Mouse (Mus musculus): ENCODE measurements at regions not wholly inside any gene's neighbourhood (a gene's known extent, or its start where the extent isn't known, plus 50 kb on each side); places are given as distances from the start of the nearest gene placed in this dataset.
"Not testable (repeated sequence)": the region's sequence is repeated elsewhere in the genome, so short reads cannot be mapped to it uniquely, and the experiment has no call there.

- no peak for TF ChIP-seq CTCF (conservative IDR thresholded peaks at IDR 0.05; ENCODE audit: insufficient read depth, insufficient read length, low read depth, low read length)
- TF ChIP-seq POLR2A (IDR thresholded peaks at IDR 0.05; ENCODE audit: low read depth, low read length) = no peak
- no peaks in the 10 kb centered on the region for H3K27me3 ChIP-seq (replicated peaks; ENCODE audit: control insufficient read depth, insufficient read depth, low read length)
- H3K36me3 ChIP-seq (ENCODE audit: control insufficient read depth, insufficient read depth, low read length) = no peaks in the 10 kb centered on the region
- H3K4me3 ChIP-seq (ENCODE audit: insufficient read depth, low read depth, low read length) = no peak overlapping the region
- H3K4me1 ChIP-seq (ENCODE audit: control insufficient read depth, insufficient read depth, low read length) = no peaks in the 10 kb centered on the region
- 84% methylated on average over 3 of the region's 3 CpGs for WGBS
- no peak for DNase-seq
- no peak overlapping the region for H3K27ac ChIP-seq (ENCODE audit: insufficient read depth, low read depth, low read length)
Observed at GRCm38 (mm10) chr1:30701116-30701515, 172.6 kb downstream of the Phf3 start.

GRCm38 (mm10) chr1:30700399-30701081 is 173.2 kb downstream of the Phf3 start:
- no peak overlapping the region for H3K27ac ChIP-seq (ENCODE audit: insufficient read depth, low read depth, low read length)
- WGBS = 36% methylated on average over 10 of the region's 10 CpGs
- TF ChIP-seq POLR2A (IDR thresholded peaks at IDR 0.05; ENCODE audit: low read depth, low read length) (no peak), CTCF (conservative IDR thresholded peaks at IDR 0.05; ENCODE audit: insufficient read depth, insufficient read length, low read depth, low read length) (no peak; the same call in 1 of the 2 replicates)
- peak; percentile 4 for DNase-seq
- H3K36me3 ChIP-seq (ENCODE audit: control insufficient read depth, insufficient read depth, low read length) = no peaks in the 10 kb centered on the region
- no peak overlapping the region for H3K4me3 ChIP-seq (ENCODE audit: insufficient read depth, low read depth, low read length)
- H3K4me1 ChIP-seq (ENCODE audit: control insufficient read depth, insufficient read depth, low read length) = no peaks in the 10 kb centered on the region
- H3K27me3 ChIP-seq (replicated peaks; ENCODE audit: control insufficient read depth, insufficient read depth, low read length) = no peaks in the 10 kb centered on the region

- DNase-seq = peak; percentile 5
Observed at GRCm38 (mm10) chr1:30696342-30696741, 177.4 kb downstream of the Phf3 start.

GRCm38 (mm10) chr1:30685318-30685717 is 188.4 kb downstream of the Phf3 start:
- Histone ChIP-seq H3K27me3 (replicated peaks; ENCODE audit: control insufficient read depth, insufficient read depth, low read length) (no peaks in the 10 kb centered on the region), H3K36me3 (ENCODE audit: control insufficient read depth, insufficient read depth, low read length) (no peaks in the 10 kb centered on the region), H3K4me3 (ENCODE audit: insufficient read depth, low read depth, low read length) (no peak overlapping the region), H3K4me1 (ENCODE audit: control insufficient read depth, insufficient read depth, low read length) (no peaks in the 10 kb centered on the region), H3K27ac (ENCODE audit: insufficient read depth, low read depth, low read length) (no peak overlapping the region)
- no peak for DNase-seq
- TF ChIP-seq POLR2A (IDR thresholded peaks at IDR 0.05; ENCODE audit: low read depth, low read length) (no peak), CTCF (conservative IDR thresholded peaks at IDR 0.05; ENCODE audit: insufficient read depth, insufficient read length, low read depth, low read length) (no peak)
- 81% methylated on average over 3 of the region's 3 CpGs for WGBS

More at GRCm38 (mm10) chr1:30696342-30696741, 177.4 kb downstream of the Phf3 start:
- Histone ChIP-seq H3K4me1 (ENCODE audit: control insufficient read depth, insufficient read depth, low read length) (no peaks in the 10 kb centered on the region), H3K27ac (ENCODE audit: insufficient read depth, low read depth, low read length) (no peak overlapping the region), H3K4me3 (ENCODE audit: insufficient read depth, low read depth, low read length) (no peak overlapping the region), H3K27me3 (replicated peaks; ENCODE audit: control insufficient read depth, insufficient read depth, low read length) (no peaks in the 10 kb centered on the region), H3K36me3 (ENCODE audit: control insufficient read depth, insufficient read depth, low read length) (no peaks in the 10 kb centered on the region)
- TF ChIP-seq CTCF (conservative IDR thresholded peaks at IDR 0.05; ENCODE audit: insufficient read depth, insufficient read length, low read depth, low read length) (no peak), POLR2A (IDR thresholded peaks at IDR 0.05; ENCODE audit: low read depth, low read length) (no peak)

- 66% methylated on average over 2 of the region's 2 CpGs for WGBS
- H3K36me3 ChIP-seq (ENCODE audit: control insufficient read depth, insufficient read depth, low read length) = no peaks in the 10 kb centered on the region
Observed at GRCm38 (mm10) chr1:30683889-30684288, 189.8 kb downstream of the Phf3 start.

GRCm38 (mm10) chr1:30639807-30640206 is 233.9 kb downstream of the Phf3 start:
- H3K27me3 ChIP-seq (replicated peaks; ENCODE audit: control insufficient read depth, insufficient read depth, low read length) = no peaks in the 10 kb centered on the region
- no peak for DNase-seq
- no peaks in the 10 kb centered on the region for H3K4me1 ChIP-seq (ENCODE audit: control insufficient read depth, insufficient read depth, low read length)
- H3K36me3 ChIP-seq (ENCODE audit: control insufficient read depth, insufficient read depth, low read length) = no peaks in the 10 kb centered on the region
- no peak for TF ChIP-seq CTCF (conservative IDR thresholded peaks at IDR 0.05; ENCODE audit: insufficient read depth, insufficient read length, low read depth, low read length)
- no peak for TF ChIP-seq POLR2A (IDR thresholded peaks at IDR 0.05; ENCODE audit: low read depth, low read length)
- no peak overlapping the region for H3K4me3 ChIP-seq (ENCODE audit: insufficient read depth, low read depth, low read length)
- WGBS = 64% methylated on average over 2 of the region's 2 CpGs
- H3K27ac ChIP-seq (ENCODE audit: insufficient read depth, low read depth, low read length) = no peak overlapping the region

More at GRCm38 (mm10) chr1:30683889-30684288, 189.8 kb downstream of the Phf3 start:
- no peaks in the 10 kb centered on the region for H3K27me3 ChIP-seq (replicated peaks; ENCODE audit: control insufficient read depth, insufficient read depth, low read length)
- H3K27ac ChIP-seq (ENCODE audit: insufficient read depth, low read depth, low read length) = no peak overlapping the region
- H3K4me3 ChIP-seq (ENCODE audit: insufficient read depth, low read depth, low read length) = no peak overlapping the region
- no peaks in the 10 kb centered on the region for H3K4me1 ChIP-seq (ENCODE audit: control insufficient read depth, insufficient read depth, low read length)
- TF ChIP-seq POLR2A (IDR thresholded peaks at IDR 0.05; ENCODE audit: low read depth, low read length) (no peak), CTCF (conservative IDR thresholded peaks at IDR 0.05; ENCODE audit: insufficient read depth, insufficient read length, low read depth, low read length) (no peak)
- DNase-seq = no peak

GRCm38 (mm10) chr1:30632760-30633159 is 241.0 kb downstream of the Phf3 start:
- no peak overlapping the region for H3K27ac ChIP-seq (ENCODE audit: insufficient read depth, low read depth, low read length)
- TF ChIP-seq CTCF (conservative IDR thresholded peaks at IDR 0.05; ENCODE audit: insufficient read depth, insufficient read length, low read depth, low read length) (no peak), POLR2A (IDR thresholded peaks at IDR 0.05; ENCODE audit: low read depth, low read length) (no peak)
- no peaks in the 10 kb centered on the region for H3K36me3 ChIP-seq (ENCODE audit: control insufficient read depth, insufficient read depth, low read length)
- no peaks in the 10 kb centered on the region for H3K4me1 ChIP-seq (ENCODE audit: control insufficient read depth, insufficient read depth, low read length)
- no peak overlapping the region for H3K4me3 ChIP-seq (ENCODE audit: insufficient read depth, low read depth, low read length)
- no peaks in the 10 kb centered on the region for H3K27me3 ChIP-seq (replicated peaks; ENCODE audit: control insufficient read depth, insufficient read depth, low read length)
- 57% methylated on average over 1 of the region's 1 CpGs for WGBS
- DNase-seq = no peak

GRCm38 (mm10) chr1:30627796-30628195 is 245.9 kb downstream of the Phf3 start:
- not testable (repeated sequence) for H3K27me3 ChIP-seq (replicated peaks; ENCODE audit: control insufficient read depth, insufficient read depth, low read length); H3K4me3 ChIP-seq (ENCODE audit: insufficient read depth, low read depth, low read length); H3K36me3 ChIP-seq (ENCODE audit: control insufficient read depth, insufficient read depth, low read length); H3K27ac ChIP-seq (ENCODE audit: insufficient read depth, low read depth, low read length); H3K4me1 ChIP-seq (ENCODE audit: control insufficient read depth, insufficient read depth, low read length)
- peak; percentile 54 for DNase-seq
- 34% methylated on average over 5 of the region's 5 CpGs for WGBS

Measured in kidney, adult 2 months (tissue).